Mouse (Mus musculus): Measurements from ENCODE around the gene Ddi2.

DNA sequence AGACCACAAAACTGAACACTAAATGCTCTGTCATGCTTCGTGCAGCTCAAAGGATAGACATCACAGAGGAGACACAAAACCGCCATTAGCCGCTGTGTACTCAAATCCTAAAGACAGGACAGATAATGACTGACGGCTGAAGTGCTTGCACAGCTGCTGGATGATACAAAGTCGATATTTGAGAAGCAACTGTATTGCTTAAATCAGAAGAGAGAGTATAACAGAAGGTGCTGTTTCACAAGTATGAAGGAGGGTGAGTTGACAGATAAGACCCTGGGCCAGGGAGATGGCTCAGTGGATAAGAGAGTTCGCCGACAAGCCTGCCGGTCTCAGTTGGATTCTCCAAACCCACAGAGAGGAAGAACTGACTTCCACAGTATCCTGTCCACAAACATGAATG is 48.6 kb upstream of the Ddi2 start:
- TF ChIP-seq CTCF (IDR thresholded peaks at IDR 0.05; ENCODE audit: borderline replicate concordance, control insufficient read depth, extremely low read depth, insufficient read depth, low read length, poor library complexity), result no peak
- TF ChIP-seq POLR2A (IDR thresholded peaks at IDR 0.05; ENCODE audit: control insufficient read depth, extremely low read depth, insufficient read depth, low read length, poor library complexity), result no peak
